Mouse (Mus musculus) myocyte (in vitro differentiated cells): ENCODE measurements around the gene Mapk8ip3. TPM values are rescaled to one million over a fixed set of nuclear protein-coding genes. Genes with fewer than 3 reads are reported as not detected.

ENCODE experiments used
- H3K27me3 ChIP-seq: one replicate; pipeline ENCODE4 v1.6.1; 2011; ENCODE audit not compliant: control insufficient read depth, insufficient read depth, insufficient read length
- H3K36me3 ChIP-seq: one replicate; pipeline ENCODE4 v1.6.1; 2011; ENCODE audit not compliant: control insufficient read depth, insufficient read depth
- H3K4me2 ChIP-seq: one replicate; pipeline ENCODE4 v1.6.1; 2011; ENCODE audit warnings: low read depth, control low read depth
- H3K4me3 ChIP-seq: one replicate; pipeline ENCODE4 v1.5.1; 2011; ENCODE audit warnings: mild to moderate bottlenecking, control low read depth, moderate library complexity
- H3K79me2 ChIP-seq: one replicate; pipeline ENCODE4 v1.6.1; 2011; ENCODE audit not compliant: control insufficient read depth, insufficient read depth
- H3ac ChIP-seq: one replicate; pipeline ENCODE4 v1.6.1; 2011; ENCODE audit not compliant: control insufficient read depth, insufficient read length
- CEBPB ChIP-seq: IDR thresholded peaks from 2 replicates; pipeline ENCODE4 v1.6.1; 2011; ENCODE audit warnings: mild to moderate bottlenecking, moderate library complexity; ENCODE audit not compliant: poor library complexity, insufficient read depth, severe bottlenecking
- E2F4 ChIP-seq: IDR thresholded peaks from one replicate; pipeline ENCODE4 v1.6.1; 2011; ENCODE audit warnings: mild to moderate bottlenecking, control low read depth, moderate library complexity; ENCODE audit not compliant: insufficient read depth
- MAX ChIP-seq: IDR thresholded peaks from one replicate; pipeline ENCODE4 v1.6.1; 2011; ENCODE audit warnings: low read depth, mild to moderate bottlenecking, control low read depth
- MYOD1 ChIP-seq, 3 experiments: IDR thresholded peaks; one replicate each; pipeline ENCODE4 v1.6.1; 2011; ENCODE audit warnings: control low read depth in 2 of 3, low read depth in 2 of 3, mild to moderate bottlenecking in 2 of 3, moderate library complexity in 1 of 3; ENCODE audit not compliant: insufficient read length in 2 of 3, control insufficient read depth in 1 of 3
- MYOG ChIP-seq, 3 experiments: IDR thresholded peaks; one replicate each; pipeline ENCODE4 v1.6.1; 2011; ENCODE audit warnings: control low read depth in 2 of 3, low read depth in 2 of 3, mild to moderate bottlenecking in 2 of 3; ENCODE audit not compliant: insufficient read length in 2 of 3, control insufficient read depth in 1 of 3, insufficient read depth in 1 of 3
- POLR2A ChIP-seq: IDR thresholded peaks from one replicate; pipeline ENCODE4 v1.6.1; 2011; ENCODE audit warnings: low read depth, mild to moderate bottlenecking, control low read depth, moderate library complexity; ENCODE audit not compliant: insufficient read length
- POLR2AphosphoS2 ChIP-seq: IDR thresholded peaks from one replicate; pipeline ENCODE4 v1.6.1; 2011; ENCODE audit warnings: low read depth, control low read depth; ENCODE audit not compliant: insufficient read length
- REST ChIP-seq: IDR thresholded peaks from one replicate; pipeline ENCODE4 v1.6.1; 2011; ENCODE audit warnings: mild to moderate bottlenecking, control low read depth, moderate library complexity; ENCODE audit not compliant: insufficient read depth, insufficient read length
- SRF ChIP-seq: IDR thresholded peaks from one replicate; pipeline ENCODE4 v1.6.1; 2011; ENCODE audit warnings: low read depth; ENCODE audit not compliant: control insufficient read depth, insufficient read length
- TCF12 ChIP-seq: IDR thresholded peaks from one replicate; pipeline ENCODE4 v1.6.1; 2011; ENCODE audit warnings: mild to moderate bottlenecking, control low read depth; ENCODE audit not compliant: poor library complexity, insufficient read depth, severe bottlenecking
- TCF3 ChIP-seq: IDR thresholded peaks from one replicate; pipeline ENCODE4 v1.6.1; 2011; ENCODE audit warnings: low read depth, control low read depth; ENCODE audit not compliant: insufficient read length
- USF1 ChIP-seq: IDR thresholded peaks from one replicate; pipeline ENCODE4 v1.6.1; 2011; ENCODE audit warnings: low read depth, mild to moderate bottlenecking, control low read depth, moderate library complexity
- polyA plus RNA-seq: library from polyadenylated mRNA; unstranded; fragments of >200 nt; fragmentation: generic; extraction: Trizol; gene quantifications from one replicate; pipeline ENCODE4 v1.2.1, GENCODE M21; 2012; ENCODE audit warnings: missing spikeins

Gene Mapk8ip3
- polyA plus RNA-seq, 1 experiment = 47.6 TPM

- no peak overlapping the region for H3ac ChIP-seq
- no peak overlapping the region for H3K4me3 ChIP-seq
- H3K79me2 ChIP-seq = no peaks in the 10 kb centered on the region
- no peaks in the 10 kb centered on the region for H3K27me3 ChIP-seq
- H3K36me3 ChIP-seq = no peaks in the 10 kb centered on the region
- H3K4me2 ChIP-seq = no peak overlapping the region
- no peak for TF ChIP-seq MYOD1 (IDR thresholded peaks at IDR 0.05; ENCODE audit: control insufficient read depth in 1 of 3, insufficient read length in 2 of 3, low read depth in 2 of 3)
- no peak for TF ChIP-seq USF1
- TF ChIP-seq CEBPB = no peak
- no peak for TF ChIP-seq TCF3
- no peak for TF ChIP-seq POLR2AphosphoS2
- no peak for TF ChIP-seq E2F4
- no peak for TF ChIP-seq TCF12
- no peak for TF ChIP-seq SRF
- TF ChIP-seq MYOG (IDR thresholded peaks at IDR 0.05; ENCODE audit: control insufficient read depth in 1 of 3, insufficient read depth in 1 of 3, insufficient read length in 2 of 3, low read depth in 2 of 3) = no peak
- no peak for TF ChIP-seq MAX
- TF ChIP-seq REST = no peak
- no peak for TF ChIP-seq POLR2A
Measured at GRCm38 (mm10) chr17:24857831-24858470, 78.8 kb downstream of the Mapk8ip3 start.

- no peak overlapping the region for H3ac ChIP-seq
- no peaks in the 10 kb centered on the region for H3K36me3 ChIP-seq
- no peaks in the 10 kb centered on the region for H3K27me3 ChIP-seq
- H3K4me3 ChIP-seq = no peak overlapping the region
- no peaks in the 10 kb centered on the region for H3K79me2 ChIP-seq
- TF ChIP-seq MAX (no peak), TCF12 (no peak), MYOG (IDR thresholded peaks at IDR 0.05; ENCODE audit: control insufficient read depth in 1 of 3, insufficient read depth in 1 of 3, insufficient read length in 2 of 3, low read depth in 2 of 3) (no peak), USF1 (no peak), REST (no peak), POLR2AphosphoS2 (no peak), CEBPB (no peak), SRF (no peak), E2F4 (no peak), MYOD1 (IDR thresholded peaks at IDR 0.05; ENCODE audit: control insufficient read depth in 1 of 3, insufficient read length in 2 of 3, low read depth in 2 of 3) (no peak), TCF3 (no peak), POLR2A (no peak)
- H3K4me2 ChIP-seq = no peak overlapping the region
Measured at GRCm38 (mm10) chr17:24856589-24856988, 80.2 kb downstream of the Mapk8ip3 start.

GRCm38 (mm10) chr17:24855838-24856464 lies 80.8 kb downstream of the Mapk8ip3 start:
- TF ChIP-seq USF1 = peak; percentile 46
- TF ChIP-seq CEBPB = no peak
- Histone ChIP-seq H3K36me3 (no peaks in the 10 kb centered on the region), H3K4me3 (no peak overlapping the region), H3ac (no peak overlapping the region), H3K4me2 (no peak overlapping the region), H3K79me2 (no peaks in the 10 kb centered on the region), H3K27me3 (no peaks in the 10 kb centered on the region)

- Histone ChIP-seq H3K4me3 (peak overlapping the region; percentile 96), H3K4me2 (peak overlapping the region; percentile 96), H3K27me3 (no peaks in the 10 kb centered on the region), H3K79me2 (peaks cover 7% of the 10 kb centered on the region), H3ac (no peak overlapping the region), H3K36me3 (no peaks in the 10 kb centered on the region)
- TF ChIP-seq MAX (no peak), USF1 (no peak), MYOD1 (IDR thresholded peaks at IDR 0.05; ENCODE audit: control insufficient read depth in 1 of 3, insufficient read length in 2 of 3, low read depth in 2 of 3) (no peak), POLR2AphosphoS2 (no peak), CEBPB (no peak), SRF (no peak), E2F4 (no peak), TCF12 (no peak), REST (no peak), POLR2A (no peak), MYOG (IDR thresholded peaks at IDR 0.05; ENCODE audit: control insufficient read depth in 1 of 3, insufficient read depth in 1 of 3, insufficient read length in 2 of 3, low read depth in 2 of 3) (no peak)
Measured at GRCm38 (mm10) chr17:24851381-24852125, 85.2 kb downstream of the Mapk8ip3 start.
